Mouse (Mus musculus) liver, embryonic 14 days (tissue): ENCODE results near the gene Mrpl12. TPM values are rescaled to one million over a fixed set of nuclear protein-coding genes. Genes with fewer than 3 reads are reported as not detected.

Experiments
- polyA plus RNA-seq: library from polyadenylated mRNA; depleted of rRNA; stranded (reverse); fragments of >200 nt; gene quantifications from 2 replicates; pipeline ENCODE4 v1.2.3, GENCODE M21; 2012; rRNA removed

Mrpl12 gene
- polyA plus RNA-seq, result 77.5 and 86.5 TPM in 2 replicates

DNA sequence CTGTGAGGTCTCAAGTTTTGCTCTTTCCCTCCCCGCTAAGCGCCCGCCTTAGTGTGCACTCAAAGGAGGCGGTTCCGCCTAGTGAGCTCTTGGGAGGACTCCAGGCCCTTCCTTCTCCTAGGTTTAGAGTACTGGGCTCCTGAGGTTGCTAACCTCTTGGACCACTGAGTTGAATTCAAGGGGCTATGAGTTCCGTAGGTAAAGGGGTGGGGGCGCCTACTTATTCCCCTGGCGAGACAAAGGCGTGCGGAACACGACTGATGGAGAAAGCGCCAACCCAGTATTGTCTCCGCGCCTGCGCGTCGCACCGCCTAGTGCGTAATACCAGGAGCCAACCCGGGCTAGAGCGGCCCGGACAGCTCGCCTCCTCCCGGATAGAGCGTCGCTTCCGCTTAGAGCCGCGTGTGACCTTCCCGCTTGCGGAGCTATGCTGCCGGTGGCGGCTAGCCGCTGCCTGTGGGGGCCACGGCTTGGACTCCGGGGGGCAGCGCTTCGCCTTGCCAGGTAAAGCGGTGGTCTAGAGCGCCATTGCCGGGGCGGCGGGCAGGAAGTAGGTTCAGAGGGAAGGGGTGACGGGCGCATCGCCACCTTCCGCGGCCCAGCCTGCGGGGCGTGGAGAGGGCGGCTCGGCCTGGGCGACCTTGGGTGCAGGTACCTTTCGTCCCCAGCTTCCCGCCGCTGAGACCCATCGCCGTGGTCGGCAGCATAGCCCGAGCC lies at the start of gene Mrpl12:
Gene Mrpl12, plus strand, starts transcription at position 349 of the 717 bp plus-strand sequence.

DNA sequence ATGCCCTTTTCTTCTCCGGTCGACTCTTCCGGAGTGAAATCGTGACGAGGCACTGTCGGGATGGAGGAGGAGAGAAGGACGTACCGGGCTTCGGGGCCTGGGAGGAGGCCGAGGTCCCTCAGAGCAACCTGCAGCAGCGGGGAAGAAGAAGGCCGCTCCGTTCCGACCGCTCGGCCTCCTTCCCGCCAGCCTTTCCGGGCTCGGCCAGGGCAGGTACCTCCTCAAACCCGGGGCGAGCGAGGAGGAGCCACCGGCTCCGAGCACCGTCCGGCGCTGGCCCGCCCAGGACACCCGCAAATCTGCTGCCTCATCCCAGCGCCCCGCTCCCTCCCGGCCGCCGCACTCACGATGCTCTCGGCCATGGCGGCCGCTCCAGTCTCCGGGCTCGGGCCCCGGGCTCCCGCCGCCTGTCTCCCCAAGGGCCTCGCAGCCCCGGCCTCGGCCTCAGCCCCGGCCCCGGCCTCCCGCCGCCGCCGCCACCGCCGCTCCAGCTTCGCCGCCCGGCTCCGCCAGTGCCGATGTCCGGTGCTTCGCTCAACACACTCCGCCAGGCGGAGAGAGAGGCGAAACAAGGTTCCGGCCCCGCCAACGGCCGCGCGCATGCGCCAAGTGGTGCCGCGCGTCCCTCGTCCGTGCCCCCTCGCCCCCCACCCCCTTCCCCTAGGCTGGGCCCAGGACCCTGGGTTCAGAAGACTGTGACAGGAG lies 47.1 kb upstream of the Mrpl12 start, which contains the start of gene Nploc4:
Gene Nploc4, minus strand, starts transcription at position 557 of the 705 bp plus-strand sequence.

DNA sequence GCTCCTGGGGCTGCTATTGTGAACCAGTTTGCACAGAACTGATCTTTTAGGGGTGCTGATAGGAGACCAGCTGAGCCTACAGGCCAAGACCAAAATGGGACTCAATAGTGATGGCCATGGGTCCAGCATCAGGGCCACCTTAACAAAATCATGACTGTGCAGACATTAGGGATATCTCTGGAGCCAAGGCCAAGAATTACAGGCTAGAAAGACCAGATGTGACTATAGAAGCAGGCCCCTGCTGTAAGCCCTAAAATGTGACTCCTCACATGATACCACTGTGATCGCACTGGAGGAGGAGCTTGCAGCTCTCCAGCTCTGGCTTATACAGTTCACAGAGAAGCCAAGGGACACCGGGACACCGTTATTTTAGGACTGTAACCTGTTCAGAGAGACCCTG lies 42.1 kb upstream of the Mrpl12 start, which contains the start of gene Tspan10:
Gene Tspan10, plus strand, starts transcription at position 301 of the 400 bp plus-strand sequence.

DNA sequence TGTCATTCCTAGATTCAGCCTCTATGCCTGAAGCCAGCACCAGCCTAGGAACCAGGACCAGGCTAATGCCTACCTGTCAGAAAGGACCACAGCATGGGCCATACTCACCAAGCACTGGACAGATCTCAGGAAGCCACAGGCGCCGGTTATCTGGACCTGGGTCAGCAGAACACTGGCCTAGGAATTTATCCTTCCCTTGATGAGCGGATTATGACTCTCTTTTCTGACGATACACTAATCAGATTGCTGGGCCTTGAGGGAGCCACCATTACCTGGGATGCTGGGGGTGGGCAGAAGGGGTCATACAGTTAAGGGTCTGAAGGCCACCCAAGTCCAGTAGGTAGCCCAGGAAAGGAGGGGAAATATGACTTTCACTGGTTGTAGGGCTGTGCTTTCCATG lies 31.1 kb upstream of the Mrpl12 start, which contains the start of gene Pde6g:
Gene Pde6g, minus strand, starts transcription at position 195 of the 400 bp plus-strand sequence.

DNA sequence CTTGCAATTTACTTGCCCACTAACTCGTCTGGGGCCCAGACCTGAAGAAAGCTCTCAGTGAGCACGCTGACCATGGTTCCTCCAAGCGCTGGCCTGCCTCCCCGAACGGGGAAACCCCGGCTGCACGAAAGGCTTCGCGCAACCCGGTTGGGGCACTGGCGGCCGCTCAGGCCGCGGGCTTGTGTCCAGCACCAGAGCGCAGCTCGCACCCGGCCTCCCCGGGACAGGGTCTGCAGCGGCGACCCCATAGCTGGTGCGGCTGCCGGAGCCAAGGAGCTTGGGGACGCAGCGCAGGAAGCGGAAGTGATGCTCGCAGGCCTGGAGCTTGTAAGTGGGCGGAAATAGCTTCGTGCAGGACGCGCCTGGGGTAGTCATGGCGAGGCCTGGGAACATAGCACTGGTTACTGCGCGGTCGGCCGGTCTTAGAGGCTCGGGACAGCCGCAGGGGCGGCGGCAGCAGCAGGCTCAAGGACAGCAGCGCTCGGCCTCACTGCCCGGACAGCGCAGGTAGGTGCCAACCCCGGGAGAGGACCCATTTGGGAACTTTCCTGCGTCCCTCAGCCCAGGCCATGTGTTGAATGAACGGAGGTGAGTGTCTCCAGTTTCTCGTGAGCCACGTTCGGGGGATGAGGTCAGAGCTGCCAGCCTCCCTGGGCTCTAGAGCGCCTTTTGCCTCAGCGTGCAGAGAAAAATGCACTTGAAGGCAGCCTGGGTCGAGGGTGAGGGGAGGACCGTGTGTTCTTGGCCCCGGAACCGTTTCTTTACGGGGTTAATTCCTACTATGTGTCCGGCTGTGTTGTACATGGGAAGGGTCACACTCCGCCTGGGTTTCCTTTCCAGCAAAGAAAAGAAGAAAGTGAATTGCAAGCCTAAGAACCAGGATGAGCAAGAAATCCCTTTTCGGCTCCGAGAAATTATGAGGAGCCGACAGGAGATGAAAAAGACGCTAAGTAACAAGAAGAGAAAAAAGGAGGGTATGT lies 26.4 kb upstream of the Mrpl12 start, which contains the start of the genes Oxld1 and Ccdc137:
Gene Oxld1, minus strand, starts transcription at position 297 of the 980 bp plus-strand sequence.
Gene Ccdc137, plus strand, starts transcription at position 344 of the 980 bp plus-strand sequence.

DNA sequence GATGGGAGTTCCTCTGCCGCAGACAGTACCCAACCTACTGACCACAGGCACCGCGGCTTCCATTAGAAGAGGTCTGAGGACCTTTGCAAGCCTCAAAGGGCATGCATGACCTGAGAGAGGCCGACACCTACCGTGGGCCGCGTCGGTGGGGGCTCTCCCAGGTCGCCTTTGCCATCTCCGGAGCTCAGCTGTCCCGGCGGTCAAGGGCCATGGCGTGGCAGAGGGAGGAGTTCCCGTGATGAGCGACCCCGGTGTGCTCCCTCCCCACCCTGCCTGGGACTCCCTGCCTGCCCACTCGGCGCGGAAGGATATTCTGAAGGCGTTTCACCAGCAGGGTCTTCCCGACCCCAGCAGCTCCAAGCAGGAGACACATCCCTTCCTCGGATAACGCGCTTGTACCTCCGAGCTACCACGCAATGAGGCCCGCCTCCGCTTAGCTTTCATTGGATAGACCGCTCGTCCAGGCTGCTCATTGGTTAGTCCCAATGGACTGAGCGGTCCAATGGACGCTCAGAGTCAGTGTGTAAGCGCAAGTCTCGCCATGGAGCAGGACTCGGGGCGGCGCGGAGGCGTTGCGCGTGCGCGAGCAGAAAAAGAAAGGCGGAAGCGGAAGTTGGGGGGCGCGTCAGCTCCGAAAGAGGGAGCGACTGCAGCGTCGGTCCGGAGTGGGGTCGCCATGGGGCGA lies 17.2 kb upstream of the Mrpl12 start, which contains the start of gene Arl16:
Gene Arl16, minus strand, starts transcription at position 557 of the 685 bp plus-strand sequence.

DNA sequence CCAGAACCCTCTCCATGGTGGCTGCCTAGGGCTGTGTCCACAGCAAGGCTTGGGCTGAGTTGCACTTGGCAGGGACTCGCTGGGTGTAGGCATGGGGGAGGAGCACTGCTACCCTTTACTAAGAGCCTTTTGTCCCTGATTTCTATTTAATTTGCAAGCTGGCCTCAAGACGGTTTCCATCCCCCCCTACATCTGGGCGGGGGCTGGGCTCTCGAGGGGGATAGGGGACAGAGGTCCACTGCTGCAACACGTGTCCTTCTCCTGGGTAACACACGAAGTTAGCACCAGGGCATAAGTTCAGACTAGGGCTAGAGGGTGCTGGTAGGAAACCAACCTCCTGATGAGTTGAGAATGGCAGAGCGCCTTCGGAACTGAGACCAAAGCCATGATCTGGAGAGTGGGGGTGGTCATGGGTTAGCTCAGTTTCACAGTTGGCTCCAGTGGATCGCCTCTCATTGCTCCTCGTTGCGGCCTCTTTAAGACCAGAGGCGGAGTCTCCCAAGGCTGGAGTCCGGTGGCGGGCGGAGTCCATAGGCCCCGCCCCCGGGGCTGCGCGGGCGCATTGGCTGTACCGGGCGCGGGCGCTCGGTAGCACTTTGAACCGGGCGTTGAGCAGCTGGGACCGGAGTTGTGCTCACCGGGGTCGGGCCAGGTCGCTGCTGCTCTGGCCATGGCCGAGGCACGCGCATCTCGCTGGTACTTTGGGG lies 7.1 kb downstream of the Mrpl12 start, which contains the start of gene Slc25a10:
Gene Slc25a10, plus strand, starts transcription at position 524 of the 707 bp plus-strand sequence.

DNA sequence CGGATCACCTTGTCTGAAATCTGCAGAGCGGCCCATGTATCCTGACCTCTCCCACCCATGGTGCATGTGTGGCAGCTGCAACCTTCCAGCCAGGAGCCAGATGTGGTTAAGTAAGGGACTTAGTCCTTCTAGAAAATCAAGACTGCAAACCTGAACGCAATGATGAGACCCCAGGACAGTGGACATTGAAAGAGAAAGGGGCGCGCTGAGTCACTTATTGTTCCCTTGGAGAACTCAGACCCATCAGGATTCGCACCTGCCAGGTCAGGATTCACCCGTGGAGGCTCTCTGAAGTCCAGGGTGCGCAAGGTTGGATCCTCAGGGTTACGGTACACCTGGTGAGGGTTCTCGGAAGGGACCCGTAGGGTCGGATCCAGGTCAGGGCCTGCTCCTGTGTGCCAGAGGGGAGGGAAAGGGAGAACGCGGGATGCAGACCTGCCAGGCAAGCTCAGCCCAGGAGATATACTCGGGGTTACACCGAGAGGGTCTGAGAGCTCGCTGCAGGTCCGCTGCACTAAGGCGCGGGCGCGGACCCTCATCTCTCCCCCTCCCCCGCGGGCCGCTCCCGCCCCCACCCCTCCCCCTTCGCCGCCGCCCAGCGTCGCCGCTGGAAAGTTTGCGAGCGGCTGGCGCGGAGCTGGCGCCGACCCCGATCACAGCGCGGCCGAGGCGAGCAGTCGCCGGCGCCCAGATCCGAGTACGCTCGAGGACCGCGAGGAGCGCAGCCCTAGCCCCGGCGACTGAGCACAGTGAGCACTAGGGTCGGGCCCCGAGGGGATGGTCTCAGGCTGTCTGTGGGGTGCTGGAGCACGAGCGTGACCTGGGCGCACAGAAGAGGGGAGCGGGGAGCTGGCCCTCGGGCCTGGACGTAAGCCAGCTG lies 45.9 kb downstream of the Mrpl12 start, which contains the start of gene Gcgr:
Gene Gcgr, plus strand, starts transcription at position 615 of the 880 bp plus-strand sequence.

Other genes starting within 250 kb of the Mrpl12 start
- gene Actg1, start 136.1 kb upstream of the Mrpl12 start, polyA plus RNA-seq, result 238 and 303 TPM in 2 replicates
- gene Fscn2, start 123.1 kb upstream of the Mrpl12 start, polyA plus RNA-seq, result 0.03 TPM in 1 of 2 replicates, not detected in the other
- 5.3 and 5.7 TPM in 2 replicates for gene Faap100, start 105.8 kb upstream of the Mrpl12 start, polyA plus RNA-seq
- gene Nploc4, start 46.9 kb upstream of the Mrpl12 start, polyA plus RNA-seq, result 18.5 and 22.6 TPM in 2 replicates
- gene Tspan10, start 42.0 kb upstream of the Mrpl12 start, polyA plus RNA-seq, result 0.03 TPM in 1 of 2 replicates, not detected in the other
- 0.22 and 0.25 TPM in 2 replicates for gene Pde6g, start 31.1 kb upstream of the Mrpl12 start, polyA plus RNA-seq
- 4.2 and 5.3 TPM in 2 replicates for gene Oxld1, start 26.5 kb upstream of the Mrpl12 start, polyA plus RNA-seq
- gene Ccdc137, start 26.5 kb upstream of the Mrpl12 start, polyA plus RNA-seq, result 15.5 and 17.7 TPM in 2 replicates
- gene Arl16, start 17.0 kb upstream of the Mrpl12 start, polyA plus RNA-seq, result 8.3 and 11.6 TPM in 2 replicates
- 27.2 and 31.8 TPM in 2 replicates for gene Slc25a10, start 7.2 kb downstream of the Mrpl12 start, polyA plus RNA-seq
- gene Gcgr, start 46.1 kb downstream of the Mrpl12 start, polyA plus RNA-seq, result 16.1 and 19.1 TPM in 2 replicates
- 25.4 and 28.5 TPM in 2 replicates for gene Mcrip1, start 65.1 kb downstream of the Mrpl12 start, polyA plus RNA-seq
- 0.14 TPM in 1 of 2 replicates, not detected in the other for gene Ppp1r27, start 66.5 kb downstream of the Mrpl12 start, polyA plus RNA-seq
- 239 and 240 TPM in 2 replicates for gene P4hb, start 88.6 kb downstream of the Mrpl12 start, polyA plus RNA-seq
- 151 and 168 TPM in 2 replicates for gene Arhgdia, start 97.0 kb downstream of the Mrpl12 start, polyA plus RNA-seq
- 112 and 119 TPM in 2 replicates for gene Alyref, start 113.8 kb downstream of the Mrpl12 start, polyA plus RNA-seq
- 49.9 and 56.0 TPM in 2 replicates for gene Anapc11, start 113.8 kb downstream of the Mrpl12 start, polyA plus RNA-seq
- 4.6 and 5.4 TPM in 2 replicates for gene Npb, start 123.9 kb downstream of the Mrpl12 start, polyA plus RNA-seq
- gene Pcyt2, start 133.3 kb downstream of the Mrpl12 start, polyA plus RNA-seq, result 113 and 125 TPM in 2 replicates
- 27.4 and 30.1 TPM in 2 replicates for gene Sirt7, start 140.6 kb downstream of the Mrpl12 start, polyA plus RNA-seq
- gene Mafg, start 149.0 kb downstream of the Mrpl12 start, polyA plus RNA-seq, result 25.1 and 29.7 TPM in 2 replicates
- gene Pycr1, start 159.2 kb downstream of the Mrpl12 start, polyA plus RNA-seq, result 4.4 and 4.5 TPM in 2 replicates
- gene Myadml2, start 163.5 kb downstream of the Mrpl12 start, polyA plus RNA-seq, result 0.14 and 0.28 TPM in 2 replicates
- 0.22 and 0.43 TPM in 2 replicates for gene Notum, start 176.6 kb downstream of the Mrpl12 start, polyA plus RNA-seq
- gene Aspscr1, start 188.4 kb downstream of the Mrpl12 start, polyA plus RNA-seq, result 16.8 and 20.5 TPM in 2 replicates
- 61.2 and 66.5 TPM in 2 replicates for gene Cenpx, start 229.1 kb downstream of the Mrpl12 start, polyA plus RNA-seq
- 8.6 and 8.7 TPM in 2 replicates for gene Lrrc45, start 229.3 kb downstream of the Mrpl12 start, polyA plus RNA-seq
- gene Rac3, start 236.9 kb downstream of the Mrpl12 start, polyA plus RNA-seq, result 1.3 and 1.4 TPM in 2 replicates
- gene Dcxr, start 242.7 kb downstream of the Mrpl12 start, polyA plus RNA-seq, result 9.4 and 10.1 TPM in 2 replicates
- 0.16 TPM in 1 of 2 replicates, not detected in the other for gene Cbr2, start 247.5 kb downstream of the Mrpl12 start, polyA plus RNA-seq